Mouse (Mus musculus) heart, adult 2 months (tissue): ENCODE measurements at regions not wholly inside any gene's neighbourhood (a gene's known extent, or its start where the extent isn't known, plus 50 kb on each side); places are given as distances from the start of the nearest gene placed in this dataset.

Experiments used
- DNase-seq, 2 experiments: peaks; one replicate each; pipeline ENCODE4 v3.0.0; 2021
- H3K27ac ChIP-seq: fragments of 200-600 bp; 2 replicates; pipeline ENCODE4 v1.8.1; 2022
- H3K27me3 ChIP-seq: fragments of 200-500 bp; 2 replicates; pipeline ENCODE4 v1.6.1; 2012; ENCODE audit warnings: mild to moderate bottlenecking, low read length, inconsistent platforms, mixed read lengths; ENCODE audit not compliant: control insufficient read depth, insufficient read depth
- H3K36me3 ChIP-seq: fragments of 200-500 bp; 2 replicates; pipeline ENCODE4 v1.6.1; 2012; ENCODE audit warnings: low read length, inconsistent platforms; ENCODE audit not compliant: control insufficient read depth, insufficient read depth
- H3K4me1 ChIP-seq: fragments of 200-500 bp; 2 replicates; pipeline ENCODE4 v1.6.1; 2011; ENCODE audit warnings: low read length; ENCODE audit not compliant: control insufficient read depth, insufficient read depth
- H3K4me3 ChIP-seq: fragments of 200-600 bp; 2 replicates; pipeline ENCODE4 v1.8.1; 2022
- H3K79me2 ChIP-seq: fragments of 200-500 bp; replicated peaks from 2 replicates; pipeline ENCODE4 v1.6.1; 2012; ENCODE audit warnings: mild to moderate bottlenecking, inconsistent platforms, low read length, moderate library complexity, mixed read lengths; ENCODE audit not compliant: control insufficient read depth, insufficient read depth
- H3K9ac ChIP-seq: fragments of 200-500 bp; 2 replicates; pipeline ENCODE4 v1.6.1; 2012; ENCODE audit warnings: low read depth, mild to moderate bottlenecking, control low read depth, inconsistent platforms, low read length, mixed read lengths
- CTCF ChIP-seq: fragments of 200-600 bp; IDR thresholded peaks from 2 replicates; pipeline ENCODE4 v1.8.1; 2022; ENCODE audit warnings: antibody characterized with exemption, mild to moderate bottlenecking, moderate library complexity
- EP300 ChIP-seq: fragments of 200-500 bp; IDR thresholded peaks from 2 replicates; pipeline ENCODE4 v1.6.1; 2011; ENCODE audit warnings: low read depth, low read length, control low read depth; ENCODE audit not compliant: insufficient read depth
- POLR2A ChIP-seq: fragments of 200-500 bp; IDR thresholded peaks from 2 replicates; pipeline ENCODE4 v1.6.1; 2011; ENCODE audit warnings: mild to moderate bottlenecking, low read depth, low read length, control low read depth; ENCODE audit not compliant: insufficient read depth
- WGBS: fragments of 180-500 bp; shearing (Covaris S2); methylation state at CpG from one replicate; pipeline ENCODE4 v1.1.7; 2018; 5-methylcytosine and 5-hydroxymethylcytosine counted together
- intact Hi-C: fragments of 180-260 bp; cut with DNase I; formaldehyde crosslinking; loops from one replicate; pipeline ENCODE4 v1.15.1; 2025

- no peak for TF ChIP-seq EP300
- no peak for TF ChIP-seq POLR2A
- TF ChIP-seq CTCF: no peak
- intact Hi-C loops: loop anchor here (5.0 to 10.0 kb wide), 2 partner anchors 104 to 894 kb away; no protein-coding TSS in a partner anchor
- no peaks in the 10 kb centered on the region for H3K27me3 ChIP-seq
- H3K4me3 ChIP-seq: no peak overlapping the region
- peak overlapping the region; percentile 71 for H3K27ac ChIP-seq
- WGBS: 14% methylated on average over 3 of the region's 3 CpGs
- H3K36me3 ChIP-seq: peaks cover 2% of the 10 kb centered on the region; the same call in 1 of the 2 replicates
- no peak overlapping the region for H3K9ac ChIP-seq
- no peaks in the 10 kb centered on the region for H3K79me2 ChIP-seq
- no peaks in the 10 kb centered on the region; the same call in 1 of the 2 replicates for H3K4me1 ChIP-seq
- DNase-seq: peak in 1 of 2 experiments; percentile 5
Measured at GRCm38 (mm10) chr15:42768396-42768795, 2634.2 kb downstream of the 9330182O14Rik start.

GRCm38 (mm10) chr15:42779903-42780302, 2645.7 kb downstream of the 9330182O14Rik start:
- Histone ChIP-seq H3K27ac (no peak overlapping the region), H3K4me1 (no peaks in the 10 kb centered on the region), H3K36me3 (no peaks in the 10 kb centered on the region), H3K79me2 (no peaks in the 10 kb centered on the region), H3K27me3 (no peaks in the 10 kb centered on the region), H3K4me3 (no peak overlapping the region), H3K9ac (no peak overlapping the region)
- intact Hi-C loops: no loop called here
- TF ChIP-seq POLR2A (no peak), CTCF (no peak), EP300 (no peak)
- DNase-seq: no peak

- intact Hi-C loops: no loop called here
- no peak overlapping the region for H3K27ac ChIP-seq
- H3K27me3 ChIP-seq: no peaks in the 10 kb centered on the region
- H3K36me3 ChIP-seq: no peaks in the 10 kb centered on the region
- DNase-seq: no peak
- WGBS: 64% methylated on average over 1 of the region's 1 CpGs
- H3K79me2 ChIP-seq: no peaks in the 10 kb centered on the region
- H3K4me3 ChIP-seq: no peak overlapping the region
- no peak for TF ChIP-seq POLR2A
- no peak for TF ChIP-seq CTCF
- TF ChIP-seq EP300: no peak
- H3K4me1 ChIP-seq: no peaks in the 10 kb centered on the region
- no peak overlapping the region for H3K9ac ChIP-seq
Measured at GRCm38 (mm10) chr15:42801217-42801616, 2667.1 kb downstream of the 9330182O14Rik start.

GRCm38 (mm10) chr15:42810871-42811490, 2676.8 kb downstream of the 9330182O14Rik start:
- no peaks in the 10 kb centered on the region for H3K36me3 ChIP-seq
- intact Hi-C loops: no loop called here
- TF ChIP-seq EP300: no peak
- TF ChIP-seq POLR2A: no peak
- TF ChIP-seq CTCF: no peak
- no peak overlapping the region for H3K27ac ChIP-seq
- DNase-seq: no peak
- no peaks in the 10 kb centered on the region for H3K4me1 ChIP-seq
- no peaks in the 10 kb centered on the region for H3K27me3 ChIP-seq
- WGBS: 59% methylated on average over 1 of the region's 1 CpGs
- H3K79me2 ChIP-seq: no peaks in the 10 kb centered on the region
- no peak overlapping the region for H3K9ac ChIP-seq
- H3K4me3 ChIP-seq: no peak overlapping the region

- no peak for DNase-seq
- H3K27ac ChIP-seq: no peak overlapping the region
- H3K79me2 ChIP-seq: no peaks in the 10 kb centered on the region
- H3K9ac ChIP-seq: no peak overlapping the region
- WGBS: 68% methylated on average over 4 of the region's 4 CpGs
- H3K27me3 ChIP-seq: no peaks in the 10 kb centered on the region
- no peaks in the 10 kb centered on the region for H3K4me1 ChIP-seq
- no peaks in the 10 kb centered on the region for H3K36me3 ChIP-seq
- no peak overlapping the region for H3K4me3 ChIP-seq
- intact Hi-C loops: no loop called here
- TF ChIP-seq POLR2A (no peak), EP300 (no peak), CTCF (no peak)
Measured at GRCm38 (mm10) chr15:42815026-42815724, 2681.0 kb downstream of the 9330182O14Rik start.

- no peak for TF ChIP-seq POLR2A
- TF ChIP-seq CTCF: no peak
- no peak for TF ChIP-seq EP300
- H3K27me3 ChIP-seq: no peaks in the 10 kb centered on the region
- no peak overlapping the region for H3K4me3 ChIP-seq
- DNase-seq: no peak
- H3K9ac ChIP-seq: no peak overlapping the region
- intact Hi-C loops: no loop called here
- WGBS: 69% methylated on average over 1 of the region's 1 CpGs
- no peaks in the 10 kb centered on the region for H3K36me3 ChIP-seq
- no peaks in the 10 kb centered on the region; the same call in 1 of the 2 replicates for H3K4me1 ChIP-seq
- no peak overlapping the region for H3K27ac ChIP-seq
- no peaks in the 10 kb centered on the region for H3K79me2 ChIP-seq
Measured at GRCm38 (mm10) chr15:42838839-42839238, 2704.7 kb downstream of the 9330182O14Rik start.
